Mouse (Mus musculus): ENCODE measurements around the gene Map3k7.

The Map3k7 gene

GRCm38 (mm10) chr4:32063291-32063690, 99.4 kb downstream of the Map3k7 start:
- no peak for DNase-seq

Data from embryo, embryonic 11 days (tissue).